Mouse (Mus musculus) heart, postnatal 0 days (tissue): ENCODE results near the gene Hcn2. TPM values are rescaled to one million over a fixed set of nuclear protein-coding genes. Genes with fewer than 3 reads are reported as not detected.

Source experiments
- ATAC-seq: fragments of 200-750 bp; cut with Nextera tagmentation; 2 replicates; pipeline ENCODE4 v1.8.0; 2017; ENCODE audit warnings: low read depth, moderate number of reproducible peaks, moderate library complexity; ENCODE audit not compliant: insufficient read depth
- DNase-seq: peaks from one replicate; pipeline ENCODE4 v3.0.0-alpha.2; 2016; ENCODE audit warnings: low spot score
- H3K27ac ChIP-seq: fragments of 300-500 bp; sonication (generic); 2 replicates; pipeline ENCODE4 v1.5.1; 2014; ENCODE audit warnings: low read depth, mild to moderate bottlenecking
- H3K27me3 ChIP-seq: fragments of 300-500 bp; sonication (generic); 2 replicates; pipeline ENCODE4 v1.6.1; 2014; ENCODE audit warnings: low read length, mixed read lengths; ENCODE audit not compliant: control insufficient read depth, insufficient read depth
- H3K36me3 ChIP-seq: fragments of 300-500 bp; sonication (generic); replicated peaks from 2 replicates; pipeline ENCODE4 v1.6.1; 2014; ENCODE audit warnings: low read length, mixed read lengths; ENCODE audit not compliant: control insufficient read depth, insufficient read depth
- H3K4me1 ChIP-seq: fragments of 300-500 bp; sonication (generic); 2 replicates; pipeline ENCODE4 v1.6.1; 2014; ENCODE audit warnings: antibody characterized with exemption; ENCODE audit not compliant: control insufficient read depth, insufficient read depth
- H3K4me2 ChIP-seq: fragments of 300-500 bp; sonication (generic); 2 replicates; pipeline ENCODE4 v1.6.1; 2014; ENCODE audit warnings: low read depth, mild to moderate bottlenecking, low read length, moderate library complexity
- H3K4me3 ChIP-seq: fragments of 300-500 bp; sonication (generic); 2 replicates; pipeline ENCODE4 v1.5.1; 2014; ENCODE audit warnings: low read depth, low read length
- H3K9ac ChIP-seq: fragments of 300-500 bp; sonication (generic); replicated peaks from 2 replicates; pipeline ENCODE4 v1.6.1; 2014; ENCODE audit warnings: low read depth, low read length, mixed read lengths
- H3K9me3 ChIP-seq: fragments of 300-500 bp; sonication (generic); replicated peaks from 2 replicates; pipeline ENCODE4 v1.6.1; 2016; ENCODE audit warnings: low read length; ENCODE audit not compliant: control insufficient read depth
- CTCF ChIP-seq: IDR thresholded peaks from 2 replicates; pipeline ENCODE4 v1.5.1; 2016; ENCODE audit warnings: antibody characterized with exemption, control low read depth, low read depth
- EP300 ChIP-seq: IDR thresholded peaks from 2 replicates; pipeline ENCODE4 v1.6.1; 2016; ENCODE audit warnings: antibody characterized with exemption, low read depth
- WGBS: fragments of 180-500 bp; shearing (Covaris S2); extraction: QIAGEN DNeasy Blood & Tissue Kit; methylation state at CpG from one replicate; pipeline ENCODE4 v1.1.7; 2014; 5-methylcytosine and 5-hydroxymethylcytosine counted together
- polyA plus RNA-seq: library from polyadenylated mRNA; unstranded; fragments of >200 nt; fragmentation: Nextera tagmentation; extraction: Ambion mirVana; gene quantifications from 2 replicates; pipeline ENCODE4 v1.2.1, GENCODE M21; 2015
- total RNA-seq: library from RNA; depleted of rRNA; stranded (reverse); fragments of >200 nt; gene quantifications from 2 replicates; pipeline ENCODE4 v1.2.3, GENCODE M21; 2014; ENCODE audit warnings: low replicate concordance

The Hcn2 gene
- total and polyA plus RNA-seq, 2 experiments from 2014 or later, result 0.45 to 3.5 TPM

DNA sequence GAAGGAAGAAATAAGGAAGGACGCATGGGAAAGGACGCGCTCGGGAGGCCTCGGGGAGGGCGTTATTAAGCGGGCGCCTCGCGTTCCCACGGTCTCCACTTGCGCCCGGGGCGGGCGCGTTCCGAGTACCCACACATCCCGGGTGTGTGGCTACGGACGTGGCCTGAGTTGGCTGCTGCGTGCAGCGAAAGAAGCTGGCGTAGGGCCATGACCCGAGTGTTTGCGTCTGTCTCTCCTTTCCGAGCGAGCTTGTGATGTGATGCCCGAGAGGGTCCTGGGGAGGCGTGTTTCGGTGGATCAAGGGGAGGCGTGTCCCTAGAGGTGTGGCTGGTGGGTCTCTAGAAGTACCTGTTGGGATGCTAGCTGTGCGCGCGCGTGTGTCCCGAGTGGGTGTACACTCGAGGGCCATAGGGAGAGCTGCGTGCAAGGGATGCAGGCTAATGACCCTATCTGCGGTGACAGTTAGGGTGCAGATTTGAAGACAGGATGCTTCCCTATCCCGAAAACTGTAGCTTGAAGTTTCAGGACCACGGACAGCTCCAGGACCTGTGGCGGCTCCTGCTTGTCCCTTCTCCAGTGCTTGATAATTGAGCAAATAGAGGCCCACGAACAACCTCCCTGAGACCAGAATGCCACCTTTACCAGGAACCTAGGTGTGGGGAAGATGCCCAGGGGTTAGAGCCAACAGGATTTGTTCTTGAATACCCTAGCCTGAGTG, 1.4 kb downstream of the Hcn2 start:
- peaks cover 13% of the 10 kb centered on the region; the same call in 1 of the 2 replicates for H3K4me1 ChIP-seq
- peak; percentile 56 for DNase-seq
- peaks cover 52% of the 10 kb centered on the region for H3K27me3 ChIP-seq

DNA sequence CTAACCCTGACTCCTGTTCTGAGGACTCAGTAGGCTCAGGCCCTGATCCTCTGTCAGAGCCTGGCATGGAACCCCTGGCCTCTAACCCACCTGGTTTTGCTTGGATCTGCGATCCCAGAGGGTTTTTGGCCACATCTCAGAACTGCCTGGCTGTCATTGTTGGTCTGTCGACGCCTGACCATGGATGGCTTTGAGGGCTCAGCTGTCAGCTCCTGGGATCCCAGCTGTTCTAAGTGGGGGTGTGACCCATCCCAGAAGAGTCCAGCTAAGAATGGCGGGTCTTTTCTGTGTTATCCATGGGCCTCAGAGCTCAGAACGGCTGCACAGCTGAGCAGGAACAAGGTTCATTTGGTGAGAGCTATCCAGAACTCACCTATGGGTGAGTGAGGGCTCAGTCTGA, 4.7 kb downstream of the Hcn2 start:
- Histone ChIP-seq H3K9me3 (no peaks in the 10 kb centered on the region), H3K4me1 (peaks cover 24% of the 10 kb centered on the region; the same call in 1 of the 2 replicates), H3K9ac (no peak overlapping the region), H3K27me3 (peaks cover 36% of the 10 kb centered on the region), H3K4me2 (no peak overlapping the region), H3K36me3 (no peaks in the 10 kb centered on the region), H3K4me3 (no peak overlapping the region), H3K27ac (no peak overlapping the region)
- 46% methylated on average over 5 of the region's 5 CpGs for WGBS
- TF ChIP-seq EP300, result no peak
- no peak for TF ChIP-seq CTCF
- no peak for DNase-seq
- no peak for ATAC-seq

More for the DNA sequence above, 1.4 kb downstream of the Hcn2 start:
- Histone ChIP-seq H3K9ac (no peak overlapping the region), H3K9me3 (no peaks in the 10 kb centered on the region), H3K36me3 (no peaks in the 10 kb centered on the region), H3K4me3 (peak overlapping the region; percentile 69; the same call in 1 of the 2 replicates), H3K27ac (no peak overlapping the region), H3K4me2 (peak overlapping the region; percentile 95)
- peak; percentile 25; the same call in 1 of the 2 replicates for ATAC-seq
- 5% methylated on average over 43 of the region's 43 CpGs for WGBS
- TF ChIP-seq EP300 (no peak), CTCF (no peak)

DNA sequence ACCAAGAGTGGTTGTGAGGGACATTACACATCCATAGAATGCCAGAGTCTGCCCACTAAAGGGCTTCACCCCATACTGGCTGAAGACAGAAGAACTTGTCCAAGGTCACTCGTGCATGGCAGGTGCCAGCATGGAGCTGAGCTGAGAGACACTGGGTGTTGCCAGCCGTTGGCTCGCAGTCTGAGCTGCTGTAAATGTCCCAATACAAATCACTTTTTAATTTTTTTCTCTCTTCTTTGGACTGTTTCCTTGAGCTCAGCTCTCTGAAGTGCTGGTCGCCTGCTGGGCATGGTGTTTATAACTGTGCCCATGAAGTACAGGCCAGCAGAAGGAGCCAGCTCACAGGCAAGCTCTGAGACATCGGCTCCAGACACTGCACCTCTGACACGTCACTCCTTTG, 6.6 kb downstream of the Hcn2 start:
- no peak for DNase-seq
- no peak for TF ChIP-seq CTCF
- no peak for TF ChIP-seq EP300
- WGBS, result 55% methylated on average over 6 of the region's 6 CpGs

DNA sequence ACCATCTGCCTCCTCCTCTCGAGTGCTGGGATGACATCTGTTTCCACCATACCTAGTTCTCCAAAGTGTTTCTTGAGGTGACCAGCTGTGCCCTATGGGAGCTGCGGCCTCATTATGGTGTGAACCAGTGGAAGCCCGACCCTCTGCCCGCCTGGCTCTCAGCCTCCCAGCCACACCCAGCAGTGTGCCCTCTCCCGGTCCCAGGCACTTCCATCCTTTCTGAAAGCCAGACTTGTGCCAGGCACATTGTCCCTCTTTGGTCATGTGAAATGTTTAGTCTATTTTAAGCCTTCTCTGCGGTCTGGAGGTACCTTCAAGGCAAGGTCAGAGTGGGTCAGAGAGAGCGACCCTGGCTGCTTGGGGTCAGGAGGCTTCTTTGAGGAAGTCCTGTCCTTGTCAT, 7.3 kb downstream of the Hcn2 start:
- no peaks in the 10 kb centered on the region for H3K36me3 ChIP-seq
- no peaks in the 10 kb centered on the region for H3K9me3 ChIP-seq
- H3K4me2 ChIP-seq, result no peak overlapping the region
- DNase-seq, result no peak
- TF ChIP-seq CTCF (no peak), EP300 (no peak)
- H3K9ac ChIP-seq, result no peak overlapping the region
- peak; percentile 69 for ATAC-seq
- peaks cover 10% of the 10 kb centered on the region; the same call in 1 of the 2 replicates for H3K27me3 ChIP-seq
- peaks cover 12% of the 10 kb centered on the region; the same call in 1 of the 2 replicates for H3K4me1 ChIP-seq
- H3K4me3 ChIP-seq, result no peak overlapping the region
- 48% methylated on average over 7 of the region's 7 CpGs for WGBS
- no peak overlapping the region for H3K27ac ChIP-seq

More for the DNA sequence above, 6.6 kb downstream of the Hcn2 start:
- no peak for ATAC-seq
- Histone ChIP-seq H3K9ac (no peak overlapping the region), H3K27me3 (peaks cover 17% of the 10 kb centered on the region; the same call in 1 of the 2 replicates), H3K27ac (no peak overlapping the region), H3K4me2 (no peak overlapping the region), H3K4me3 (no peak overlapping the region), H3K4me1 (peaks cover 12% of the 10 kb centered on the region; the same call in 1 of the 2 replicates), H3K36me3 (no peaks in the 10 kb centered on the region), H3K9me3 (no peaks in the 10 kb centered on the region)

DNA sequence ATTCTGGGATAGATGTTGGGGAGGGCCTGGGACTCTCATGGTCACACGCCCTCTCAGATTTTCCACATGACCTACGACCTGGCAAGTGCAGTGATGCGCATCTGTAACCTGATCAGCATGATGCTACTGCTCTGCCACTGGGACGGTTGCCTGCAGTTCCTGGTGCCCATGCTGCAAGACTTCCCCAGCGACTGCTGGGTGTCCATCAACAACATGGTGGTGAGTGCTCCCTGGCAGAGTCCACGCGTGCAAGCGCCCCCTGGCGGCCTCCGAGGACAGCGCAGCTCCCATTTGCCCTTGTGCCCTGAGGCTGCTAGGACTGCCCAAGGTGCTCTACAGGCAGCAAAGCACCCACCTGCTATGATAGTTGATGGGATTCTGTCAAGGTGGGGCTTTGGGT, 9.7 kb downstream of the Hcn2 start:
- Histone ChIP-seq H3K4me1 (peaks cover 18% of the 10 kb centered on the region), H3K4me3 (no peak overlapping the region), H3K36me3 (no peaks in the 10 kb centered on the region), H3K9me3 (no peaks in the 10 kb centered on the region), H3K9ac (no peak overlapping the region), H3K4me2 (no peak overlapping the region), H3K27me3 (no peaks in the 10 kb centered on the region), H3K27ac (no peak overlapping the region)
- no peak for ATAC-seq
- no peak for TF ChIP-seq EP300
- peak; percentile 44 for TF ChIP-seq CTCF
- WGBS, result 41% methylated on average over 11 of the region's 11 CpGs
- no peak for DNase-seq
